Mouse (Mus musculus) left cerebral cortex, adult 8-10 months (tissue): ENCODE data around the gene Pdlim7. TPM values are rescaled to one million over a fixed set of nuclear protein-coding genes. Genes with fewer than 3 reads are reported as not detected.

Experiments
- DNase-seq, 2 experiments: peaks; one replicate each; pipeline ENCODE4 v3.0.0; 2022; ENCODE audit warnings: low spot score in 2 of 2
- total RNA-seq, 4 experiments: library from RNA; stranded (reverse); gene quantifications; 2 replicates each; pipeline ENCODE4 v1.2.4; 2022

Pdlim7 gene
- total RNA-seq: 10 to 100 TPM; 78.3 to 93.8 (median 85.9) TPM

DNA sequence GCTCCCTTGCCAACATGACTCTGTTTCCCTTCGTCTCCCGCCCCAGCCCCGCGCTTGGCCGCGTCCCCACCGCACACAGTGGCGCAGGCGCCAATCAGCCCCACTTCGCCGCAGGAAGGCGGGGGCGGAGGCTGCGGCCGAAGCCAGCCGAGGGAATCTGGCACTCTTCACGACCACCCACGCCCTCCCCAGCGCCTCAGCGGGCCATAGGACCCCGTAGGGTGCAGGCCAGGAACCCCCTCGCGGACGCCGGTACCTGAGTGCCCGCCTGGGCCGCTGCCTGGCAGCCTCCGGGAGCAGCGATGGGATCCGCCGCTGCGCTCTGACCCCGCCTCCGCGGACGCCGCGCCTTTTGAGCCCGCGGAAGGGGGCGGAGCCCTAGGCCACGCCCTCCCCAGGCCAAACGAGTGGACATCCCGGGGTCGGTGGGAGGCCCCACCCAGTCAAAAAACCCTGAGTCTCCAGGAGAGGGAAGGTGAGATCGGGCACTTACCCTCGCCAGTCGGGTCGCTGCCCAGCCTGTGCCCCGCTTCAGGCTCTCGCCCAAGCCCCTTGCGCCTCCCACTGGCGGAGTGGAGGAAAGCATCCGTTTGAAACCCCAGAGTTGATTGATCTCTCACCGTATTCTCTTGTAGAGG, at the start of gene Pdlim7:
Pdlim7 (minus strand) TSS at position 566 of the 638 bp plus-strand sequence.
- peak; percentile 75 to 82 for DNase-seq

DNA sequence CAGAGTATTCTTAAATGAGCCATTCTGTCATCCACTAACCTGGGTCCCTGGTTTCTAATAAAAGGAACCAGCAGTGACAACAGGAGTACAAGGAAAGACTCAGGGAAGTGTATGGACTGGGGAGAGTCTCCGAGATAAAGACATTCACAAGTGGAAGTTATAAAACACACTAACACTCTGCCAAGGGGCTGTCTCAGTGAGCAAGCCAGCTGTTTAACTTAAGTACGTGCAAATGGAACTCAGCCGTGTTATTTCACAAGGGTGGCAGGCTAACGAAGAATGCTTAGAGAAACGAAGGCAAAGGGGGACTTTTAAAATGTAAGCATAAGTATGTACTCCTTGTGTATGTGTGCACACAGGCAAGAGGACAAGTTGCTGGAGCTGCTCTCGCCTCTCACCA, 44.0 kb upstream of the Pdlim7 start:
- no peak for DNase-seq

DNA sequence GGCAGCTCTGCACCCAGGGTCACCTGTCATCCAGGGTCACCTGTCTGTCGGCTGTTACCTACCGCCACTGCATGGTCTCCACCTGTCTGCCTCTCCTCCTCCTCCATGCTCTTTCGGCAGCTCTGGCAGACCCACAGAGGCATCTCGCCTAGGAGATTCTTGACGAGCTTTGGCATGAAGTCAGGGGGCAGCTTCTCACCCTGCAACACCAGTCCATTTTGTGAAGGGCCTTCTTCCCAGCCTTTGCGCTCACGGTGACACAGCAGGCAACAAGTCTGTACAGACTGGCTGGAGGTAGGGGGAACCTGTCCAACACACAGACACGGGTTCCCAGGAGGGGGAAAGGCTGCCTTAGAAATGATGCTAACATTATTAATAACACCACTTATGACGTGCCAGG, 42.4 kb upstream of the Pdlim7 start:
- no peak for DNase-seq

DNA sequence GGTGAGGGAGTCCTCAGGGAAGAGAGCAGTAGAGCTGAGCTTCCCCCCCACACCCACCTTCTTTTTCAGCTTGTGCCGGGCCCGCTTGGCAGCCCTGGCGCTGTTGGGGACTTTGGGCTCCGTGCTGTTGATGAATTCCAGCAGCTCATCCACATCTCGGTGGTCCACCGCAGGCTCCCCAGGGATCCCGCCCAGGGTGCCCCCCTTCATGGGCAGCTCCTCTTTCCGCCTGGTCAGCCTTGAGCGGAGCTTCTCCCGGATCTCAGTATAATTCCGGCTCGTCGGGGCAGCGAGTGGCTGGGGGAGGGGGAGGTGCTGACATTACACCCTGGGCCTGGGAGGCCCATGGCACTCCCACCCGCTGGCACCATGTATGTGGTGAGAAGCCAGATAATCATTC, 35.6 kb upstream of the Pdlim7 start:
- no peak for DNase-seq

DNA sequence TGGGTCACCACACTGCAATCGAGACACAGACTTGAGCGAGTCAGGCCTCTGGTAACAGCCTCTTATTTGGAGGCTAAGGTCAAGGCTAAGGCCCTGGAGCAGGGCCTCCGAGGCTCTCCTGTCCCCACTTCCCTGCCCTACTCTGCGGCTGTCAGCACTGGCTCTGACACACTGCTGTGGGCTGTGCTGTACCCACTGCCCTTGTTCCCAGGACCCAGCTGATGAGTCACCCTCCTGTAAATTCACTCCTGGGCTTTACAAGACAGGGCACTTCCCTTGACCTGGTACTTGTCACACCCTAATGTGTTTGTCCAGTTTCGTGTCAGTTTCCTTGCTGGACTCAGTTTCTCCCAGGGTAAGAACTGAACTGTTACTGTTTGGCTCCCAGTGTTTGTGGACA, 35.0 kb upstream of the Pdlim7 start:
- DNase-seq: no peak

DNA sequence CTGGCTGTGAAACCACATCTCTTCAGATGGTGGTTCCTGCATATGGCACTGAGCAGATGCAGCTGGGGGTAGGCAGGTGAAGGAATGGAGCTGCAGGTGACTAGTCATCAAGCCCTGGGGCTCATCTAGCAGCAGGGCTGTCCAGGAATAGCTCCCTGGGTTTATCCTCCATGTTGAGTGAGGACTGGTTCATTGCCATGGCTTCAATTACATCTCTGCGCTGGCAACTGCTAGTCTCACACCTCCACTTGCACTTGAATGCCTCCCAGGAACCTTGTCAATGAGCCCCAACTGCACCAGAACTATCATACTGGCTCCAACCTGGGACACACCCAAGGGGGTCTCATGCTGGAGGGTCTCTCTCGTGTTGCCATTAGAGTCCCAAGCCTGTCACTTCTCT, 34.4 kb upstream of the Pdlim7 start:
- DNase-seq: no peak

DNA sequence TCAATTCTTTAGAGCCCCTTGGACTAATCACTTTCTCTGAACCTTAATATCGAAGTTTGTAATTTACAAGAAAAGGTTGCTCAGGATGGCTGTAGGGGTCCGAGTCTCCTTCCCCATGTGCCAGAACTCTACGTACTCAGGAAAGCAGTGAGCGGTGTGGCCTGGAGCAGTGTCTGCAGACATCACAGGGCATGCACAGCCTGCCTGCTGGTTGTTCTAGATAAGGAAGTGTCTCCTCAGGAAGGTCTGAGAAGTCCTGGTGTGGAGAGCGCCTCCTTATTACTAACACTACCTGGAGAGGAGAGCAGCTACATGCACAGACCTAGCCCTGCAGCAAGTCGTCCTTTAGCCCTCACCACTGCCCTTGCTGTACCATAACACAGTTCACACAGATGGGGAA, 31.3 kb upstream of the Pdlim7 start:
- no peak for DNase-seq

DNA sequence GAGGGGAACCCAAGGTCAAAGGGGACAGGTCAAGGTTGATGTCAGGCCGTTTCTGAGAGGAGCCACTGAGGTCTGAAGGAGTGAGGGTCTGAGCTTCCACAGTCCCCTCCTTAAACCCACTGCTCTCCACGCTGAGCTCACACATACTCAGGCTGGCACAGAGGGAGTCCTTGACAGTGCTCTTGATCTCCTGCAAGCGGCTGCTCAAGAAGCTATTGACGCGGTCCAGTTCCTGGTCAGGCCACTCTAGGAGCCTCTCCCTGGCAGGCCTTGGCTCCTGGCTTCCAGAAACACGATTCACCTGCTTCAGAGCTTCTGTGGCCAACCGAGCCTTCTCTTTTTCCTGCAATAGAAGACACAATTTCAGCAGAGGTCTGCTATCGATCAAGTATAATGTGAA, 30.0 kb upstream of the Pdlim7 start:
- no peak for DNase-seq

DNA sequence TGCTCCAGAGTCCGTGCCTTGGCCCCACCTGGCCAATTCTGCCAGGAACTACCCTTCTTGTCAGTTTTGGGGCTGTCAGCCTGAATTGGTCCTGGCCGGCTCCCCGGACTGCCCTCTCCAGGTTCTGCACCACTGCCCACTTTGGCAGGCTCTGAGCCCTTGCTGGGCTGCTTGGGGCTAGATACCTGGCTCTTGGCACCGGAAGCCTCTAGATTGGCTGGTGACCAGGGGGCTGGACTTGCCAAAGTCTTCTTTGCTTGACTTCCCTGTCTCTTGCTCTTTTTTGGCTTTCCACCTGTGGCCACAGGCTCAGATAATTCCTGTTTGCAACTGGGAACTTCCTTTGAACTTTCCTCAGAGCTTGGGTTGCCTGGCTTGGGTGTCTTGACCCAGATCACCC, 29.4 kb upstream of the Pdlim7 start:
- no peak for DNase-seq

DNA sequence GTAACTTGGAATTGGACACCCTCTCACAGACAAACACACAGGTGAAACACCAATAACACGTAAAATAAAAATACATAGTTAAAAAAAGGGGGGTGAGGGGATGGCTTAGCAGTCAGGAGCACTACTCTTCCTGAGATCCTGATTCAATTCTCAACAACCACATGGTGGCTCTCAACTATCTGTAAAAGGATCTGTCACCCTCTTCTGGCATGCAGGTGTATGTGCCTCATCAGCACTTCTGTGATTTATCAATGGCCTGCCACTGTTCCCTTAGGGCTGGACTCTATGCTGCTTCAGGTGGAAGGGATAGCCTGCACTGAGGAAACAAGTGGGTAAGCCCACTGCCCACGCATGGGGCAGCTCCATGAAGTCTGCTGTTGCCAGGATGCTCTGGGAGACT, 27.5 kb upstream of the Pdlim7 start:
- DNase-seq: no peak

DNA sequence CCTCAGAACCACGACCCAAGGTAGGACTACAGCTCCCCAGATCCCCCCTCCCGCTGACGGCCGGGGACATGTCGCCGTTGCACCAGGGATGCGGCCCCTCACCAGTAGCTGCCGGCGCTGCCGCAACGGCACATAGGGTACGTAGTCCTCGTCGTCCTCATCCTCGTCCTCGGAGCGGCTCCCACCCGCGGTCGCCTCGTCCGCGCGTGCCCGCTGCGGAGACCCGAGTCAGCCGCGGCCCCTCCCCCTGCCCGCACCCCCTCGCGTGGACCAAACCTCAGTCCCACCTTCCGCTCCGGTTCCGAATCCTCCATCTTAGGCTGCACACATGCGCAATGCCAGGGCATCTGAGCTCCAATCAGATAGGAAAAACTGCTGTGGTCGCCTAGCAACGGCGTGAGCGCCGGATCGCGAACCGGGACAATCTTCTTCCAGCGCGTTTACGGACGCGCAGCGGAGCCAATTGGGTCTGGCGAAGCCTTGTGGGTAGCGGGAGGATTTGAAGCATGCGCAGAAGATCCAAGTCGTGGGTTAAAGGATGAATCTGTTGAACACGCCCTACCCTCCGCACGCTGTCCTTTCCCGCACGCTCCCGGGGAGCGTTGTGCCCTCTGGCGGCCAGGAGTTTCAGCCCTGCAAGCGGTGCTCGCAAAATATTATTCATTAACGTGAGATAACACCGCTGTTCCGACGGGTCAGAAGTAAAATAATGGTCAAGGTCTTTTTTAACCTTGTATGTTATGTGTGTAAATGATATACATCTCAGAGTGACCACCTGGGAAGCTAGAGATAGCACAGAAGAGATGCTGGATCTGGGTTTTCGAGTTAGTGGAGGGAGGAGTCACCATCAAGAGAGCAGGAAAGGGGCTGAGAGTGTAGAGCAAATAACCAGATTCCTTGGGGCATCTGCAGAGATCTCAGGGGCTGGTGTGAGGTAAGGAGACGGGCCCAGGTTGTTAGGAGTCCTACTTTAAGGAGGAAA, 23.0 kb upstream of the Pdlim7 start, which contains the start of gene Ddx41:
Ddx41 (minus strand) TSS at position 465 of the 982 bp plus-strand sequence.
- DNase-seq: peak; percentile 100

DNA sequence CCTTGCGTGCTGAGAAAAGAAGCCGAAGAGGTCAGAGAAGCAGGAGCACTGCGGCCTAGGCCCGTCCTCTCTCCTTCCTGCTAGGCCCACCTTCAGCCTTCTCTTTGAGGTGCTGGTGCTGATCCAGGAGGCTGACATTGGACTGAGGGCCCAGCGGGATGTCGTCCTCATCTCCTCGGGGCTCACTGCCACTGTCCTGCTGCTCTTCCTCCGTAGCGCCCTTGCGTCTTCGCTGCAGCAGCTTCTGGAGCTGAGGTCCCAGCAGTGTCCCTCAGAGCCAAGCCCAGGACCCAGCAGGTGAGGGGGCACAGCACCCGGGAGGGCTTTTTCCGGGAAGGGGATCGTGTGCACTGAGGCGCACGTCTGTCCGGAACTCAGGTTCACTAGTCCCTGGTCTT, 22.3 kb upstream of the Pdlim7 start:
- no peak for DNase-seq

DNA sequence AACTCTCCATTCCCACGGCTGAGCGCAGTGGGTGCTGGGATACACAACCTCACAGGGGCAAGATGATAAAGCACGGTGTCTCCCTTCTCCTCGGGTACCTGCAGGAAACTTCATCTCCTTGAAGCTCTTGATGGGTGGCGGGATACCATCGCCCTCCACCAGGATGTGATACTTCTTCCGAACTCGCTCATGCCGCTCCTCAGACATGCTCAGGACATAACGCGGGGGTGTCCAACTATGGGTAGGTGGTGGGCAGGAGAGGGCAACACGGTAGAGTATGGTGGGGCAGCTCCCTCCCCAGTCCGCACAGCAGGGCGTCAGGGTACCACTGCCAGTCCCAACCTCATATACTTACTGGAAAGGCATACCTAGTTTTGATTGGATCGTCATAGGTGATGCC, 21.7 kb upstream of the Pdlim7 start:
- no peak for DNase-seq

DNA sequence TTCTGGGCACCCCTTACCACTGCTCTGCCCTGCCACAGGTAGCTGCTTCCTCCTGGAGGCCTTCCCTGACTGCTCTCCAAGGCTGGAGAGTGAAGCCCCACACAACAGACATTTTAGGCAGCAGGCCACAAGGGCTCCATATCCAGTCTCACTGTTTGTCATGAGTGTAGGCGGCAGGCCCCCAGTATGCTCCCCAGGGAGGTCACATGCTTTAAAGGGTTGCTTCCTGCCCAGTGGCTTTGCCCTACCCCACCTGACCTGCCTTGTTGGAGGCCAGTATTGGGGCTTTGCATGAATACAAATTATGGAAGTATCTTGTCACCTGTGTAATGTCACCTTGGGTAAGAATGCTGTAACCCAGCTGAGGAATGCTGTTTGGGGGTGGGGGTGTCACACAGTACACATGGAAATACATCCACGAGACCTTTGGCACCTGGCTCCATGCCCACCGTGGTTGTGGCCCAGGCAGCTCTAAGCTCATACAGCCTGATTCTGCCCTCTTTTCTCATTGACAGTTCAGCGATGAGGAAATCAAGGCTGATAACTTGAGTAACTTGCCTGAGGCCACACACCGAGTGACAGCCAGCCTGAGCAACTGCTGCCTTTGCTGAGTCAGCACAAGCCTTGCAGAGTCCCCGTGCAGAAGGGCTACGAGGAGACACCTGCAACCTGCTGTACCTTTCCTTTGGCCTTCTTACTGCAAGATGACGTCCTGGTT, 15.9 kb upstream of the Pdlim7 start, which contains the start of gene Dok3:
Dok3 (minus strand) TSS at position 99 of the 718 bp plus-strand sequence.
- no peak for DNase-seq

DNA sequence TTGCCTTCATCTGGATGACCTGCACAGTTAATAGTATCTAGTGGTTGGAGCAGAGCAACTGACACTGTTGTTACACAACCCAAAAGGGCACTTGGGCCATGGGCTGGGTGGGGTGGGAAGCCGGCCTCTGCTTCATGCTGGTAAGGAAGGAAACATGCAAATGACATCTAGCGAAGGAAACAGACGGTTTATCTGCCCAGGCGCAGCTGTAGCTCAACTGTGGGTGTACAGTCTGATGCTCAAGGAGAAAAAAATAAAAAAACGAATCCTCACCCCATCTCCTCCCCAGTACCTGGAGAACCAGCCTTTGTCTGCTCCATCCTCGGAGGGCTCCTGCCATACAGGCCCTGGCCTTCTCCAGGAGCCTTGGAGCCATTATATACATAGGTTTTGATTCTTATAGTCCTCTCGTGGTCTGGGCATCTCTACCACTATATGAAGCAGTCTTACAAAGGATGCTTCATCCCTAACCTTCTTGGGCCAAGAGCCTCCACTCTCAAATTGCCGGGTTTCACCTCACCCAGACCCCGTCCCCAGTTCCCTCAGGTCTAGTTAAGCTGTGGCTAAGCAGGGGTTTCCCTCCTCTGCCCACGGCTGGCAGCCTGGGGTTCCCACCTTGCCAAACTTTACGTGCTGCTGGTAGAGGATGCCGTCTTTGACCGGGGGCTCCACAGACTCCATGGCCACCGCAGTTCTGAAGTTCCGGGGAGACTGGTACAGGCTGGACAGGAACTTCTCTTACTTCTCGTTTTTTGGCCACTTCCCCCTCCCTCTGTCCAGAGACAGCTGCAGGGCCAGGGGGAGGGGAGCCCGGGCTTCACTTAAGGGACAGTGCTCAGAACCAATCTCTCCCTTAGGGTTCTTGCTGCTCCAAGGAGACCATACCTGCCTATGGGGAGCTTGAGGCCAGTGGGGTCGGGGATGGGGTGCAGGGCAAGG, 14.6 kb upstream of the Pdlim7 start:
- no peak for DNase-seq

DNA sequence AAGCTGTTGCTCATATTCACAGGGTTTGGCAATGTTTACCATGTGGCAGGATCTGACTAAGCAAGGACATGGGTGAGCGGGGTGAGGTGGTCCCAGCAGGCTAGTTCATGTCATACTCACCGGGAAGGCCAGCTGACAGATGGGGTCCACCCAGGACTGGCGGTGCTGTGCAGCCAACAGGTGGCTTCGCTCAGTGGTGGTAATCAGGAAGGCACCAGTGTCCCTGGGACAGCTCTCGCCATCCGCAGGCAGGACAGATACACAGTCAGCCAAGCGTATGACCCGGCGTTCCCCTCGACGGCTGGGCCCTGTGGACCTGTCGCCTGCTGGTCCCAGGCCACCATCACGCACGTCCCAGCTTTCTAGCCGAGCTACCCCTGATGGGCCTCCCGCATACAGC, 13.7 kb upstream of the Pdlim7 start:
- no peak for DNase-seq

DNA sequence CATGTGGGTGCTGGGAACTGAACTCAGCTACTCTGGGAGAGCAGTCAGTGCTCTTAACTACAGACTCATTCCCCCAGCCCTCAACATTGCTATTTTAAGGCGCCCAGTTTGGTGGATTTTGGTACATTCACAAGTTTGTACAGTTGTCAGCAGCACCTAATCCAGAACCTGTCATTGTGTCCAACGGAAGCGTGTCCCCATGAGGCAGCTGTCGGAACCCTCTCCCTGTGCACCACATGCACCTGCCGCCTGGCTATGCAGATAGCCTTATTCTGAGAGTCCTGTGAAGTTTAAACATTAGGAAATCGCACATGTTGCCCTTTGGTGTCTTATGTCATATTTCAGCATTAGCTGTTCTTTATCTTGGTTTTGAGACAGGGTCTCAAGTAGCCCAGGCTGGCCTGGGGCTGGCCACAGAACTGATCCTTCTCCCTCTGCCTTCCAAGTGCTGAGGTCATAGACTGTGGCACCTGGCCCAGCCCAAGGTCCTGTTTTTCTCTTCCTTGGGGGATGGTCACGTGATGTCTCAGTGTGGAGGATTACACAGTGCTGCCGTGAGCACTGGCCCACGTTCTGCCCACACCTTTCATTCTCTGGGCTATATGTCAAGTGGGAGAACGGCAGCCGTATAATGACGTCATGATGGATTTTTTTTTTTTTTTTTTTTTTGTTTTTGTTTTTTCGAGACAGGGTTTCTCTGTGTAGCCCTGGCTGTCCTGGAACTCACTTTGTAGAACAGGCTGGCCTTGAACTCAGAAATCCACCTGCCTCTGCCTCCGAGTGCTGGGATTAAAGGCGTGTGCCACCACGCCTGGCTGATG, 12.5 kb upstream of the Pdlim7 start:
- DNase-seq: no peak

DNA sequence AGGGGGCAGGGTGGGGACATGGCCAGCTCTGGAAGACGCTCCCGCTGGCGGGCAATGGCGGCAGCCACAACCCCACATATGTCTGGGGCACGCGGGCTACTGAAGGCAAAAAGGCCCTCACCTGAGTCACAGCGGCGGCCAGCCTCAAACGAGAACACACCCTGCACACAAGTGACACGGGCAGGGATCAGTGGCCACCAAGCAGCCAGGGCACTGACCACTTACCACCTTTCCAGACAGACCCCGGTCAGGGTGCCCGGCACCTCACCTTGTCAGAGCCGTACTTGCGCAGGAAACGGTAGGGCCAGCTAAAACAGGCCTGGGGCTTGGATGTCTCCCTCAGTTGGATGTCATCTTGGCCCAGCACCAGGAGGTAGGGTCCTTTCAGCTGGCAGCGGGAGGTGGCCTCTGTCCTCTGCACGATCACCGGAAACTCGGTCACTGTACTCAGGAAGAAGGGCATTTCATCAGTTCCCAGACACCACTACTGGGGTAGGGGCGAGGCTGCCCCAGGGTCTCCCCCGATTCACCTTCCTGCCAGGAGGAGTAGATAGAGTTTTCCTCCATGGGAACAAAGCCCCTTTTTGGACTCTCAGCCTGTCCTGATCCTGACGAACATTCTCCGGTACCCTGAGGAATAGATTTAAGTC, 10.6 kb upstream of the Pdlim7 start:
- no peak for DNase-seq

DNA sequence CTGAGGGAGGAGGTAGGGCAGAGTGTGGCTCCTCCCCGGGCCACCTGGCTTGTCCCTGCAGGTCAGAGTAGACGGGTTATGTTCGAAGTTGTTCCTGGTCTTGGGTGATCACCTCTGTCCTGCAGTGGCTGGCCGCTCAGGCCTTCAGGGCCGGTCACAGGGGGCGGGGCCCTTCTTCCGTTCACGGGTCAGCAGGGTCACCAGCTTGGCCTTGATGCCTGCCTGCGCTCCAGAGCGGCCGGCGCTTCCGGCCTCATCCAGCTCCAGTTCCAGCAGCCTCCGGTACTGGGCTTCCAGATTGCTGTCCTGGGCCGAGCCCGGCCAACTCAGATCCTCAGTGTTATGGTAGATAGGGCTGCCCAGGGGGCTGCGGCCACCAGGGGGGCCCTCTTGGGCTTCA, 9.8 kb upstream of the Pdlim7 start:
- no peak for DNase-seq
